Mouse (Mus musculus): Measurements from ENCODE around the gene Smc1b. TPM values are rescaled to one million over a fixed set of nuclear protein-coding genes. Genes with fewer than 3 reads are reported as not detected.

The Smc1b gene
- polyA plus RNA-seq, 1 experiment from 2014 or later = not detected

DNA sequence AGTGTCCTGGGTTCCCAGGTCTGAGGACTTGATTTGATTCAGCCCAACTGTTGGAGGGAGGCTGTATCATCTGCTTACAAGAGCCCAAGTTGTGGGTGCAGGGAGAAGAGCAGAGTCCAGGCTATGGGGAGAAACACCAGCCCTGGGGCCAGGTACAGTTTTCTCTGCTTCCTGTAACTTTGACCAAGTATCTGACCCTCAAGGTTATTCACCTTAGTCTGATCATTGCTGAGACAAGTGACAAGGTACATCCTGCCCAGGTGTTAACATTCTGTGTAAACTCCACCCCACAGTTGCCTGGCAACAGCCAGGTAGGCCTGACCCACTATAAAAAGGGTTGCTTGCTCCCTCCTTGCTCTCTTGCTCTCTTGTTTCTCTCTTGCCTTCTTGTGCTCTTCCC is 29.7 kb upstream of the Smc1b start:
- H3K4me2 ChIP-seq = no peak overlapping the region
- no peaks in the 10 kb centered on the region for H3K36me3 ChIP-seq
- no peaks in the 10 kb centered on the region for H3K27me3 ChIP-seq
- H3K4me3 ChIP-seq = no peak overlapping the region
- ATAC-seq (ENCODE audit: low read depth) = no peak
- no peaks in the 10 kb centered on the region for H3K9me3 ChIP-seq
- no peak overlapping the region for H3K27ac ChIP-seq (replicated peaks)
- H3K9ac ChIP-seq = no peak overlapping the region
- peaks cover 7% of the 10 kb centered on the region for H3K4me1 ChIP-seq (replicated peaks)

DNA sequence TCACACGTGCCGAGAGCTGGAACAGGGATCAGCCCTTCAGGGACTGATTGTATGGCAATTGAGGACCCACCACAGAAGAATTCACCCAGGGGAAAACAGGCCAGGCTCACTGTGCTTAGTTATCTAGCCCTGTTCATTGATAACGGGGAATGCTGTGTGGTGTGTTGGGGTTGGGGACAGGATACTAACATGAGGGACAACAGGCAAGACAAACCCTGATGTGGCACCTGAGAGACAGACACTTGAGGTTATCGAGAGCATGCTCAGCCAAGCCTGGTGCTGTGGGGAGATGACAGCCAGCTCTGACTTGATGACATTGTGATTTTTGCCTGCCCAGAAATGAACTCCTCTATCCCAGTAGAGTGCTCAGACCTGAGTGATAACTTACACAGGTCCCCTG is 24.4 kb upstream of the Smc1b start:
- Histone ChIP-seq H3K4me3 (no peak overlapping the region), H3K9ac (no peak overlapping the region), H3K27me3 (no peaks in the 10 kb centered on the region; the same call in 1 of the 2 replicates), H3K9me3 (no peaks in the 10 kb centered on the region), H3K4me2 (no peak overlapping the region), H3K36me3 (no peaks in the 10 kb centered on the region), H3K27ac (replicated peaks) (no peak overlapping the region), H3K4me1 (replicated peaks) (0 out of 2 replicates have a peak, but pooled peaks cover 9% of the 10 kb centered on the region)
- ATAC-seq (ENCODE audit: low read depth) = no peak
- 60% methylated on average over 4 of the region's 4 CpGs for WGBS

DNA sequence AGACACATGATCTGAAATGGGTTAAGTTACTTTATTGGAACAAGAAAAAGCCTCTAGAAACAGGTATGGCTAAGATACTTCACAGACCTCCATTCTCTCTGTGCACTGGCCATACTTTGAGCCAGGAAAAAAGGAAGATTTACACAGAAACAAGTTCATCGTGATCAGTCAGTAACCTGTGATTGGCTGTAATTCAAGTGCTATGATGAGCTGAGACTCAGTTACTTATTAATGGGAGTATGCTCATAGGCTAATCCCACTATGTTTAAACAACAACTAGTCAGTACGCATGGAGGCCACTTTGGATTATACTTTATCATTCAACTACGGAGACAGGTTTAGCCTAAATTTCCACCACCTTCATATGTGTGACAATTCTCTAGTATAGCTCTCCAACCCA is 22.3 kb upstream of the Smc1b start:
- no peak for ATAC-seq (ENCODE audit: low read depth)
- Histone ChIP-seq H3K27me3 (no peaks in the 10 kb centered on the region; the same call in 1 of the 2 replicates), H3K4me2 (no peak overlapping the region), H3K4me3 (no peak overlapping the region), H3K4me1 (replicated peaks) (0 out of 2 replicates have a peak, but pooled peaks cover 9% of the 10 kb centered on the region), H3K9ac (no peak overlapping the region), H3K27ac (replicated peaks) (no peak overlapping the region), H3K9me3 (no peaks in the 10 kb centered on the region), H3K36me3 (no peaks in the 10 kb centered on the region)
- 98% methylated on average over 3 of the region's 3 CpGs for WGBS

DNA sequence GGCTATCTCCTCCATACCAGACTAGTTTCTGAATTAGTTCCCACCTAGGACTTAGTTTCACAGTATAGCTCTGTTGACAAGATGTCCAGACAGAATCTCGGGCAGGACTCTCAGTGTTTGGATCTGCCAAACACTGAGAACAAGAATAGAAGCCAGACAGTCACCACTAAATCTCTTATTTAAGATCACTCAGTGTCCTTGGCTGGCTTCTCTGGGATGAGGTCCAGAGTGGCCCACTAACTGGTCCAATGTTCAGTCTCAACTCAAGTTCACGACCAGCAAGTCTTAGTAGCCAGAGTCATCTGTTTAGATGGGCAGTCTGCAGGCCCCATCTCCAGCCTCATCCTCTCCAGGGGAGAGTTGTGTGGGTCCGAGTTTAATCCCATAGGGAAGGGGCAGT is 20.8 kb upstream of the Smc1b start:
- H3K27ac ChIP-seq (replicated peaks) = no peak overlapping the region
- H3K9ac ChIP-seq = no peak overlapping the region
- WGBS = 73% methylated on average over 3 of the region's 3 CpGs
- H3K4me3 ChIP-seq = no peak overlapping the region
- no peaks in the 10 kb centered on the region for H3K36me3 ChIP-seq
- no peaks in the 10 kb centered on the region; the same call in 1 of the 2 replicates for H3K27me3 ChIP-seq
- ATAC-seq (ENCODE audit: low read depth) = no peak
- 0 out of 2 replicates have a peak, but pooled peaks cover 9% of the 10 kb centered on the region for H3K4me1 ChIP-seq (replicated peaks)
- no peak overlapping the region for H3K4me2 ChIP-seq
- no peaks in the 10 kb centered on the region for H3K9me3 ChIP-seq

DNA sequence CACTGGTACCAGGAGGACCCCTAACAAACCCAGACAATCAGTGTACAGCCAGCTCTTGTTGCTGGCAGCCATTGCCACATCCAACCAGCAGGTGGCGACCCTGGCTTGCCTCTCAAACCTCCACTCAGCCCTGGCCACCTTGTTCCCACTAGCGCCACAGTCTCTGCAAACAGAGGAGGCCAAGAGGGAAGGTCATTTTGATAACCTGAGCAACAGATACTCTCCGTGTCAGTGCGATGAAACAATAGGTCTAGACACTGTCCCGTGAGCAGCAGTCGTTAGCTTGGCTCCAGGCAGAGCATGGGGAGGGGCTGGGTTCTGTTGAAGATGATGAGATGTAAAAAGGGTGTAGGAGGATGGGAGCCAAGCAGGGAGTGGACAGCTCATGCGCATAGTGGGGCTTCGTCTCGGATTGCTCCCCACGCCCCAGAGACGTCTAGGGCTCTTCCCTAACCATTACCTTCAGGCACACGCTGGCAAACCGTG is 19.7 kb upstream of the Smc1b start:
- no peak overlapping the region for H3K4me2 ChIP-seq
- WGBS = 28% methylated on average over 13 of the region's 13 CpGs
- H3K36me3 ChIP-seq = no peaks in the 10 kb centered on the region
- peak; percentile 83 for ATAC-seq (ENCODE audit: low read depth)
- H3K9ac ChIP-seq = no peak overlapping the region
- no peak overlapping the region for H3K4me3 ChIP-seq
- no peaks in the 10 kb centered on the region; the same call in 1 of the 2 replicates for H3K27me3 ChIP-seq
- 0 out of 2 replicates have a peak, but pooled peaks cover 7% of the 10 kb centered on the region for H3K4me1 ChIP-seq (replicated peaks)
- no peaks in the 10 kb centered on the region for H3K9me3 ChIP-seq
- no peak overlapping the region for H3K27ac ChIP-seq (replicated peaks)

DNA sequence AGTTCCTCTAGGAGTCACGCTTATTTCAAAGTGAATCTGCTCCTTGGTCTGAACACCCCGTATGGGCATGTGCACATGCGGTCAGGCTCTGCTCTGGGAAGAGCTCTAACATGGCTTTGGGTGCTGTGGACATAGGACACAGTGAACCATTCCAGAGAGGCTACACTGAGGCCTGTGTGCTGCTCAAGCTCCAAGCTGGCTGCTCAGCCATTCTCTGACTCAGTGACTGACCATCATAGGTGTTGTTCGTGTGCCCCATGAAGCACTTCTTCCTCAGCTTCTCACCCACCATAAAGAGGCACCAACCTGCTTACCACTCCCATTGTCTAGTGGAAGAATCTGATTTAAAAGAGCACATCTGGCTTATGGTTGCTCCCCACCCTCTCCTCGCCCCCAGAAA is 12.5 kb upstream of the Smc1b start:
- no peak overlapping the region for H3K4me2 ChIP-seq
- H3K9ac ChIP-seq = no peak overlapping the region
- 92% methylated on average over 5 of the region's 5 CpGs for WGBS
- ATAC-seq (ENCODE audit: low read depth) = no peak
- no peaks in the 10 kb centered on the region for H3K4me1 ChIP-seq (replicated peaks)
- H3K36me3 ChIP-seq = no peaks in the 10 kb centered on the region
- no peaks in the 10 kb centered on the region for H3K9me3 ChIP-seq
- no peak overlapping the region for H3K4me3 ChIP-seq
- H3K27ac ChIP-seq (replicated peaks) = no peak overlapping the region
- H3K27me3 ChIP-seq = no peaks in the 10 kb centered on the region

DNA sequence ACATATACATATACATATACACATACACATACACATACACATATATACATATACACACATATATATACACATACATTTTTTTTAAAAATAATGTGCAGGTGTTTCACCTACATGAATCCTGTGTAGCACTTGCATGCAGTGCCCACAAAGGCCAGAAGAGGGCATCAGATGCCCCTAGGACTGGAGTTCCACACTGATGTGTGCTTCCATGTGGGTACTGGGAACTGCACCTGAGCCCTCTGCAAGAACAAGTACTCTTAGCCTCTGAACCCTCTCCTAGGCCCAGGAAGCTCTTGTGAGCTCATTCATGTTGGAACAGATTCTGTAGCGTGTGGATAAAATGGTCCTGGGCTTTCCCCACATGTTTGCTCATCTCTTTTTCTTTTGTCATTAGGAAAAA is 12.0 kb upstream of the Smc1b start:
- no peak overlapping the region for H3K27ac ChIP-seq (replicated peaks)
- no peak overlapping the region for H3K4me2 ChIP-seq
- ATAC-seq (ENCODE audit: low read depth) = no peak
- no peak overlapping the region for H3K9ac ChIP-seq
- H3K4me3 ChIP-seq = no peak overlapping the region
- H3K4me1 ChIP-seq (replicated peaks) = no peaks in the 10 kb centered on the region
- no peaks in the 10 kb centered on the region for H3K9me3 ChIP-seq
- no peaks in the 10 kb centered on the region for H3K36me3 ChIP-seq
- no peaks in the 10 kb centered on the region for H3K27me3 ChIP-seq
- 95% methylated on average over 1 of the region's 1 CpGs for WGBS

DNA sequence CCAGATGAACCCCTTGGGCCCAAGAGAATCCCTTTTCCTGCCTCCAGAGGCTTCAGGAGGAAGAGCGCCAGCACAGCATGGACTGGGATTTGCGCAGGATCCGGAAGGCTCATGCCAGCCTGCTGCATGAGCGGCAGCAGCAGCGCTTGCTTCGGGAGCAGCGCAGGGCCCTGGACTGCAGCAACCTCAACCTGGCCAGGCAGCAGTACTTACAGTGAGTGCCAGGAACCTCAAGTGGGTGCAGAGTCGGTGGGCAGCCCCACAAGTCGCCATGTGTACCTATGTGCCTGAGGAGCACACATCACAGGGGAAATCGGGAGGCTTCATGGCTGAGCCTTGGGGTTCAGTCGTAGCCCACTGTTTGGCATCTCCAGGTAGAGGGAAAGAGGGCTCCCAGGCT is 11.4 kb upstream of the Smc1b start:
- H3K9me3 ChIP-seq = no peaks in the 10 kb centered on the region
- H3K27me3 ChIP-seq = no peaks in the 10 kb centered on the region
- H3K9ac ChIP-seq = no peak overlapping the region
- 92% methylated on average over 11 of the region's 11 CpGs for WGBS
- no peak overlapping the region for H3K4me3 ChIP-seq
- no peak overlapping the region for H3K27ac ChIP-seq (replicated peaks)
- H3K4me1 ChIP-seq (replicated peaks) = no peaks in the 10 kb centered on the region
- no peak for ATAC-seq (ENCODE audit: low read depth)
- H3K4me2 ChIP-seq = no peak overlapping the region
- no peaks in the 10 kb centered on the region for H3K36me3 ChIP-seq

DNA sequence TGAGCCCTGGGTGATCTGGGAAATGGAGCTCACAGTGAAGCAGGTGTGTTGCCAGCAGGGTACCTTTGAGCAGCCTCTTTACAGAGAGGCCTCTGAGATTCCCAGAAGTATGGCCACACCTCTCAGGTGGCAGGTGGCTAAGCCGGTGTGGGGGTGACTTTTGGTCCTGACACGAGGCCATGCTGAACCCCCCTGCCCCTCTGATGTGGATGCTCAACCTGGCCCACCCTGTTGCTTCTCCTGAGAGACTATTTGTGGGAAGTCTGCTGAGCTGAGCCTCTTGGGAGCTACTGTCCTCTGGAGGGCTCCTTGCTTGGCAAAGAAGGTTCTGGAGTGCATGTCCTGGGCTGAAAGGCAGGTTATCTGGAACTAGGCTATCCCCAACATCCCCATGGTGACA is 10.7 kb upstream of the Smc1b start:
- H3K9ac ChIP-seq = no peak overlapping the region
- H3K36me3 ChIP-seq = no peaks in the 10 kb centered on the region
- 70% methylated on average over 2 of the region's 2 CpGs for WGBS
- H3K4me3 ChIP-seq = no peak overlapping the region
- H3K27me3 ChIP-seq = no peaks in the 10 kb centered on the region
- no peak overlapping the region for H3K27ac ChIP-seq (replicated peaks)
- H3K9me3 ChIP-seq = no peaks in the 10 kb centered on the region
- no peak overlapping the region for H3K4me2 ChIP-seq
- ATAC-seq (ENCODE audit: low read depth) = no peak
- no peaks in the 10 kb centered on the region for H3K4me1 ChIP-seq (replicated peaks)

DNA sequence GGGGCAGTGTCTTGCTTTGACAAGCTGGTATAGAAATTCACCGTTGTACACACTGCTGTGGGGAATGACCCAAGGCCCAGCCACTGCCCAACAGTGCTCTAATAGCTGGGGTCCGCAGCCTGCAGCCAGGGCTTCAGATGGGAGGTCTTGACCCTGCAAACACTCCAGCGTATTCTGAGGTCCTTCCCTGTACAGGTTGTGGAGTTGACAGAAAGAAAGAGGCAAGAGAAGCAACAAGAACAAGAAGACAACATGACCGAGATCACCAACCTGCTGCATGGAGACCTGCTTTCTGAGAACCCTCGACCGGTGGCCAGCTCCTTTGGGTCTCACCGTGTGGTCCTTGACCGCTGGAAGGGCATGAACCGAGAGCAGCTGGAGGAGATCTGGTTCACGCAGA is 9.5 kb upstream of the Smc1b start:
- 88% methylated on average over 10 of the region's 10 CpGs for WGBS
- Histone ChIP-seq H3K4me3 (no peak overlapping the region), H3K27ac (replicated peaks) (no peak overlapping the region), H3K27me3 (no peaks in the 10 kb centered on the region), H3K4me2 (no peak overlapping the region), H3K36me3 (no peaks in the 10 kb centered on the region), H3K4me1 (replicated peaks) (no peaks in the 10 kb centered on the region), H3K9ac (no peak overlapping the region), H3K9me3 (no peaks in the 10 kb centered on the region)
- no peak for ATAC-seq (ENCODE audit: low read depth)

DNA sequence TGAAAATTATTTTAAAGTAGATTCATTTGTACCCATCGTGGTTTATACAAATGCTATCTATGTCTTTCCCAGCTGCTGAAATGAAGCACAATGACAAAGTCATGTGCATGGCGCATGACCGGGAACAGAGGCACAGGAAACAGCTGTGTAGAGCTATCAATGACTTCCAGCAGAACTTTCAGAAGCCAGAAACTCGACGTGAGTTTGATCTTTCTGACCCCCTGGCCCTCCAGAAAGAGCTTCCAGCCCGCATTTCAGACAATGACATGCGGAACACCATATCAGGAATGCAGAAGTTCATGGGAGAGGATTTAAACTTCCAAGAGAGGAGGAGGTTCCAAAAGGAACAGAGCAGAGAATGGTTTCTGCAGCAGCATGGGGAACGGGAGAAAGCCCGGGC is 3.4 kb upstream of the Smc1b start:
- Histone ChIP-seq H3K36me3 (no peaks in the 10 kb centered on the region), H3K9me3 (no peaks in the 10 kb centered on the region), H3K9ac (no peak overlapping the region), H3K27ac (replicated peaks) (no peak overlapping the region), H3K4me2 (no peak overlapping the region), H3K4me3 (no peak overlapping the region), H3K4me1 (replicated peaks) (peaks cover 12% of the 10 kb centered on the region), H3K27me3 (peaks cover 7% of the 10 kb centered on the region; the same call in 1 of the 2 replicates)
- WGBS = 59% methylated on average over 9 of the region's 9 CpGs
- no peak for ATAC-seq (ENCODE audit: low read depth)

DNA sequence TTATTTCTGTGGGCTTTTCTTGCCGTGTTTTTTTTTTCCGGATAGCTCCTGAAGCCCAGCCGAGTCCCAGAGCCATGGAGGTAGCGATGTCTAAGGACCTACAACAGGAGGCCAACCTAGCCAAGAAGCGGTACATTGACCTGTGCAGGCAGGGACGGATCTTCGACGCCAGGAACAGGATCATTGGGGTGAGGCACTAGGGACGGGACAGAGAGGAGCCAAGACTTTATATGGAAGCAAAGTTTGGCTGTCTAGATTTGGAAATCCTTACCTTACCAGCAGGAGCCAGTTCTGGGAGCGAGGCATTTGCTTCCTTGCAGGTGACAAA is 393 bp upstream of the Smc1b start:
- Histone ChIP-seq H3K27ac (replicated peaks) (no peak overlapping the region), H3K27me3 (peaks cover 7% of the 10 kb centered on the region; the same call in 1 of the 2 replicates), H3K9ac (peak overlapping the region; percentile 44), H3K9me3 (no peaks in the 10 kb centered on the region), H3K36me3 (no peaks in the 10 kb centered on the region), H3K4me1 (replicated peaks) (peaks cover 12% of the 10 kb centered on the region), H3K4me2 (peak overlapping the region; percentile 63), H3K4me3 (peak overlapping the region; percentile 37)
- 25% methylated on average over 10 of the region's 10 CpGs for WGBS
- ATAC-seq (ENCODE audit: low read depth) = no peak

DNA sequence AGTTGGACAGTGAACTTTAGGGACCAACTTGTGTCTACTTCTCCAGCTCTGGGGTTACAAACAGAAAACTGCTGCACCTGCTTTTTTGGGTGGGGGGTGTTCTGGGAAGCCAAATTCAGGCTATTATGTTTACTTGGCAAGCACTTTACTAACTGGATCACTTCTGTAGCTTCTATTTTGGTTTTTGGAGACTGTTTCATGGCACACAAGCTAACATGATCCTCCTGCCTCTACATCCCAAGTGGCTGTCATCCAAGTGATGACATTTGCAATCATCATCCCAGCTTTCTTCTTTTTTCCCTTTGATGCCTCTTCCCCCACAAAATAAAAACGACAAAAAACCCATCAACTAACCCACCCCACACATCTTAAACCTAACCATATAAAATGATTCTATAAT is 46.1 kb downstream of the Smc1b start:
- Histone ChIP-seq H3K4me2 (no peak overlapping the region), H3K9me3 (no peaks in the 10 kb centered on the region), H3K9ac (no peak overlapping the region), H3K27ac (replicated peaks) (no peak overlapping the region), H3K36me3 (no peaks in the 10 kb centered on the region), H3K27me3 (no peaks in the 10 kb centered on the region), H3K4me3 (no peak overlapping the region), H3K4me1 (replicated peaks) (no peaks in the 10 kb centered on the region)
- WGBS = 93% methylated on average over 1 of the region's 1 CpGs
- no peak for ATAC-seq (ENCODE audit: low read depth)
